Comparison of ENCODE assay signal across 11 mouse cellular contexts in genomic region chr9:58303599-58304271, GRCm38 (mm10). TPM values are rescaled to one million over a fixed set of nuclear protein-coding genes. Genes with fewer than 3 reads are reported as not detected.
DNase-seq lines count a peak whose midpoint lies in the region; ATAC-seq and TF ChIP-seq lines count a peak whose summit lies in the region.
"Had no signal": no experiment of that assay in that cellular context is flagged by ENCODE, and none has a peak within 500 bp of the region (broad histone marks: within the 10 kb centered on the region; RNA-seq: fewer than 3 reads in every experiment).

No protein-coding gene starts in this region.

- H3K36me3 ChIP-seq in intestine, embryonic 14.5 days (ENCODE audit: control insufficient read depth, insufficient read depth, low read length) = no peaks in the 10 kb centered on the region
- H3K36me3 ChIP-seq in intestine, postnatal 0 days (ENCODE audit: control insufficient read depth, insufficient read depth) = no peaks in the 10 kb centered on the region
- no peaks in the 10 kb centered on the region for H3K36me3 ChIP-seq in embryonic facial prominence, embryonic 13.5 days
- H3K36me3 ChIP-seq in forebrain, embryonic 12.5 days (replicated peaks) = no peaks in the 10 kb centered on the region

- no peak overlapping the region for H3K4me2 ChIP-seq in intestine, embryonic 14.5 days (ENCODE audit: low read length)
- no peak overlapping the region for H3K4me2 ChIP-seq in intestine, postnatal 0 days (replicated peaks; ENCODE audit: low read depth)
- H3K4me2 ChIP-seq in embryonic facial prominence, embryonic 13.5 days = no peak overlapping the region
- H3K4me2 ChIP-seq in forebrain, embryonic 12.5 days = no peak overlapping the region

- 30% methylated on average over 8 of the region's 8 CpGs for WGBS in intestine, embryonic 14.5 days
- WGBS in intestine, postnatal 0 days = 49% methylated on average over 8 of the region's 8 CpGs
- 57% methylated on average over 8 of the region's 8 CpGs for WGBS in embryonic facial prominence, embryonic 13.5 days
- 71% methylated on average over 8 of the region's 8 CpGs for WGBS in forebrain, embryonic 12.5 days

- TF ChIP-seq CTCF in intestine, postnatal 0 days (IDR thresholded peaks at IDR 0.05; ENCODE audit: low read depth) = no peak

- no peak overlapping the region for H3K9ac ChIP-seq in intestine, embryonic 14.5 days (ENCODE audit: low read length)
- H3K9ac ChIP-seq in intestine, postnatal 0 days (ENCODE audit: low read depth, low read length) = no peak overlapping the region
- no peak overlapping the region for H3K9ac ChIP-seq in embryonic facial prominence, embryonic 13.5 days
- no peak overlapping the region for H3K9ac ChIP-seq in forebrain, embryonic 12.5 days

- no peaks in the 10 kb centered on the region for H3K9me3 ChIP-seq in intestine, embryonic 14.5 days (ENCODE audit: control insufficient read depth, low read length)
- H3K9me3 ChIP-seq in intestine, postnatal 0 days (ENCODE audit: control insufficient read depth) = no peaks in the 10 kb centered on the region
- H3K9me3 ChIP-seq in embryonic facial prominence, embryonic 13.5 days = no peaks in the 10 kb centered on the region
- no peaks in the 10 kb centered on the region for H3K9me3 ChIP-seq in forebrain, embryonic 12.5 days

- H3K4me1 ChIP-seq in intestine, embryonic 14.5 days (replicated peaks; ENCODE audit: control insufficient read depth, insufficient read depth, low read length) = peaks cover 54% of the 10 kb centered on the region
- no peaks in the 10 kb centered on the region for H3K4me1 ChIP-seq in intestine, postnatal 0 days (replicated peaks; ENCODE audit: control insufficient read depth, insufficient read depth, low read length)
- H3K4me1 ChIP-seq in embryonic facial prominence, embryonic 13.5 days = peaks cover 66% of the 10 kb centered on the region
- H3K4me1 ChIP-seq in forebrain, embryonic 12.5 days = peaks cover 25% of the 10 kb centered on the region

- no peak for ATAC-seq in intestine, embryonic 14.5 days (replicated peaks; ENCODE audit: low FRiP score, low TSS enrichment, low read depth)
- ATAC-seq in intestine, postnatal 0 days = no peak
- ATAC-seq in embryonic facial prominence, embryonic 13.5 days (ENCODE audit: insufficient number of reproducible peaks, insufficient read depth, low FRiP score, low TSS enrichment, low read depth) = no peak
- ATAC-seq in forebrain, embryonic 12.5 days (ENCODE audit: low FRiP score) = no peak
- ATAC-seq: activated CD4-positive, CD25-positive, alpha-beta regulatory T cell, adult 4 months had no signal

- no peak overlapping the region for H3K4me3 ChIP-seq in intestine, embryonic 14.5 days (ENCODE audit: low read depth, low read length)
- H3K4me3 ChIP-seq in intestine, postnatal 0 days (ENCODE audit: low read depth, low read length) = no peak overlapping the region
- H3K4me3 ChIP-seq in embryonic facial prominence, embryonic 13.5 days = no peak overlapping the region
- no peak overlapping the region for H3K4me3 ChIP-seq in forebrain, embryonic 12.5 days (replicated peaks)
- H3K4me3 ChIP-seq: myocyte had no signal

- no peak for DNase-seq in intestine, embryonic 14.5 days (ENCODE audit: low spot score)
- DNase-seq in heart, postnatal 10 days = peak; percentile 61 to 62
- DNase-seq in lung, postnatal 14 days = peak; percentile 42
- DNase-seq in cerebellum, postnatal 14 days = no peak
- DNase-seq in frontal cortex, postnatal 25 days (ENCODE audit: low spot score in 2 of 2) = no peak
- DNase-seq: cerebellum, adult 2 months had no signal

- peak overlapping the region; percentile 22 for H3K27ac ChIP-seq in intestine, embryonic 14.5 days (ENCODE audit: low read depth)
- no peak overlapping the region for H3K27ac ChIP-seq in intestine, postnatal 0 days (ENCODE audit: low read depth, low read length)
- H3K27ac ChIP-seq in embryonic facial prominence, embryonic 13.5 days = peak overlapping the region; percentile 24
- no peak overlapping the region for H3K27ac ChIP-seq in forebrain, embryonic 12.5 days

- H3K27me3 ChIP-seq in intestine, embryonic 14.5 days (replicated peaks; ENCODE audit: control insufficient read depth, insufficient read depth, low read length) = no peaks in the 10 kb centered on the region
- no peaks in the 10 kb centered on the region for H3K27me3 ChIP-seq in intestine, postnatal 0 days (replicated peaks; ENCODE audit: control insufficient read depth, insufficient read depth, low read length)
- H3K27me3 ChIP-seq in embryonic facial prominence, embryonic 13.5 days = no peaks in the 10 kb centered on the region
- H3K27me3 ChIP-seq in forebrain, embryonic 12.5 days = no peaks in the 10 kb centered on the region

- intact Hi-C loops in heart, postnatal 10 days (cut with DNase I) = no loop called here

RNA-seq across cellular contexts. Expression of gene Loxl1, which starts 9.3 kb away (rescaled TPM):
- polyA plus RNA-seq in intestine, embryonic 14.5 days (2014; fragmentation: Nextera tagmentation; extraction: Ambion mirVana) = 27.2 and 31.8 TPM in 2 replicates
- 21.6 and 23.8 TPM in 2 replicates for polyA plus RNA-seq in intestine, postnatal 0 days (2015; fragmentation: Nextera tagmentation; extraction: Ambion mirVana)
- polyA plus RNA-seq in embryonic facial prominence, embryonic 13.5 days (2015; fragmentation: Nextera tagmentation; extraction: Ambion mirVana) = 30.9 and 41.8 TPM in 2 replicates
- total RNA-seq in heart, postnatal 10 days (2021) = 10 to 100 TPM; 83.7 to 86.7 TPM
- polyA plus RNA-seq in forebrain, embryonic 12.5 days (2016; fragmentation: Nextera tagmentation; extraction: Ambion mirVana) = 9.1 and 10.9 TPM in 2 replicates
- polyA plus RNA-seq: activated CD4-positive, CD25-positive, alpha-beta regulatory T cell, adult 4 months had no signal

RNA-seq across cellular contexts. Expression of gene Stoml1, which starts 50.8 kb away (rescaled TPM):
- 21.3 and 22.9 TPM in 2 replicates for polyA plus RNA-seq in intestine, embryonic 14.5 days (2014; fragmentation: Nextera tagmentation; extraction: Ambion mirVana)
- 15.0 and 15.9 TPM in 2 replicates for polyA plus RNA-seq in intestine, postnatal 0 days (2015; fragmentation: Nextera tagmentation; extraction: Ambion mirVana)
- 43.1 and 45.0 TPM in 2 replicates for polyA plus RNA-seq in embryonic facial prominence, embryonic 13.5 days (2015; fragmentation: Nextera tagmentation; extraction: Ambion mirVana)
- 10 to 100 TPM; 15.5 to 15.6 TPM for total RNA-seq in heart, postnatal 10 days (2021)
- polyA plus RNA-seq in forebrain, embryonic 12.5 days (2016; fragmentation: Nextera tagmentation; extraction: Ambion mirVana) = 52.2 and 53.3 TPM in 2 replicates

RNA-seq across cellular contexts. Expression of gene Pml, which starts 54.1 kb away (rescaled TPM):
- 16.9 and 17.7 TPM in 2 replicates for polyA plus RNA-seq in intestine, embryonic 14.5 days (2014; fragmentation: Nextera tagmentation; extraction: Ambion mirVana)
- polyA plus RNA-seq in intestine, postnatal 0 days (2015; fragmentation: Nextera tagmentation; extraction: Ambion mirVana) = 5.3 and 7.1 TPM in 2 replicates
- polyA plus RNA-seq in embryonic facial prominence, embryonic 13.5 days (2015; fragmentation: Nextera tagmentation; extraction: Ambion mirVana) = 14.4 and 15.2 TPM in 2 replicates
- 10 to 100 TPM; 12.4 to 13.0 TPM for total RNA-seq in heart, postnatal 10 days (2021)
- polyA plus RNA-seq in forebrain, embryonic 12.5 days (2016; fragmentation: Nextera tagmentation; extraction: Ambion mirVana) = 11.1 TPM in 2 replicates

Comparison
In these comparisons a context has a peak if more than half of its experiments do, and no peak if none do; other contexts are left out.
1. H3K27ac ChIP-seq: peak in intestine, embryonic 14.5 days (single experiment) and embryonic facial prominence, embryonic 13.5 days (single experiment); none in intestine, postnatal 0 days (single experiment) and forebrain, embryonic 12.5 days (single experiment).
2. DNase-seq: peak in heart, postnatal 10 days (2 of 2) and lung, postnatal 14 days (single experiment); none in intestine, embryonic 14.5 days (single experiment), cerebellum, postnatal 14 days (0 of 2) and frontal cortex, postnatal 25 days (0 of 2).